Mouse (Mus musculus): ENCODE results near the gene Gm5294. TPM values are rescaled to one million over a fixed set of nuclear protein-coding genes. Genes with fewer than 3 reads are reported as not detected.

Gm5294 gene
- polyA plus RNA-seq, 1 experiment from 2014 or later = not detected

DNA sequence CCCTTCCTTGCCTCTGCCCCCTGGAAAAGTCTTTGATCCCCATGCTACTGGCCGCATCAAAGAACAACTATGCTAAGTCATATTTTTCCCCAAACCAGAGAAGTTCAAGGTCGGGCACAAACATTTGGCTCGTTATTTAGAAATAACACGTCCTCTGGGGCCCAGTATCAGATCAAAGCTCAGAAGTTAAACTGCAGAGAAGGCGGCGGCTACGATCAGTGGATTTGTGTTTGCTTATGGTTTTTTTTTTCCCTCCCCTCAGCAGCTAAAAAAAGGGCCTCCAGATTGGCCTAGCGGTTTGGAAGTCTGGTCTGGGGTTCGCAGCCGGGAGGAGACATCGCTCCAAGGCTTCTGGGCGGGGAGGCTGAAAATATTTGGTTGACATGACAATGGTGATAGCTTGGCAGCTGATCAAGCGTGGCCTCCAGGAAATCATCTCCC is 38.0 kb downstream of the Gm5294 start:
- 87% methylated on average over 10 of the region's 13 CpGs for WGBS (ENCODE audit: missing documents)
- Histone ChIP-seq H3K79me2 (ENCODE audit: inconsistent target) (no peaks in the 10 kb centered on the region), H3K36me3 (ENCODE audit: inconsistent target) (no peaks in the 10 kb centered on the region), H3K27ac (no peak overlapping the region), H3K4me3 (ENCODE audit: inconsistent target) (no peak overlapping the region)

DNA sequence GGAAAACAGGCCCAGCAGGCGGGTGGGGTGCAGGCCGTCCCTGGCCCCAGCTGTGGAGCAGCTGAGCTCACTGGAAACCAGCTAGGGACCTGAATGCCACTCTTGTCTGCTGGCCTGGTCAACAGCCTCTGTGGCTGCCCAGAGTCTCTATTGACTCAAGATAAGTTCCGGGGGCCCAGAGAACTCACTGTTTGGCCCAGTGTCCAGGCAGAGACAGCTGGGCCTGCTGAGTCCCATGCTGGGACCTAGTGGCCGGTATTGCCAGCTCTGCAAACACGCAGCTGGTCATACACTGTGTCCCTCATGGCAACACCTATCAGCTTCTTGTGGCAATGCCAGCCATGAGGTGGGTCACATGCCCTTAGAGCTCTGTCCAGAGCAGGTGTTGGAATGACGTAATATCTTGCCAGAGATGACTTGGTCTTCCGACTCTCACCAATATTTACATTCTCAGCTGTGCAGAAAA is 43.8 kb downstream of the Gm5294 start:
- H3K27ac ChIP-seq = no peak overlapping the region
- H3K79me2 ChIP-seq (ENCODE audit: inconsistent target) = no peaks in the 10 kb centered on the region
- no peaks in the 10 kb centered on the region for H3K36me3 ChIP-seq (ENCODE audit: inconsistent target)
- WGBS (ENCODE audit: missing documents) = 97% methylated on average over 7 of the region's 7 CpGs
- H3K4me3 ChIP-seq (ENCODE audit: inconsistent target) = no peak overlapping the region

DNA sequence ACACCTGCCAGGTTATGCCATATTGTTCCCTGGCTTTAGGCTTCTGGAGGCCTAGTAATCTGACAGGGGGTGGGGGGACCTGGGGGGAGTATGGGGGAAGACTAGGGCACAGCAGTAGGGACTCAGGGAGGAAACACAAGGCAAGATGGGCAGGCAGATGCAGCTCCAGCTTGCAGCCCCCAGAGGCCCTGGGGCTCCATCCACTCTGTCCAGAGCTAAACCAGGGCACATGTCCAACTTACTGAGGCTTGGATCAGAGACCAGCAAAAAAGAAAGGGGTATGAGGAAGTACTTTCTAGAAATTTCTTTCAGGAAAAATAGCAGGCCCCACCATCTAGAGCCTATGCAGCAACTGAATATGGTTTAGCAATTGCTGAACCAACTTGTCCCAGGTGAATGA is 44.3 kb downstream of the Gm5294 start:
- no peaks in the 10 kb centered on the region for H3K36me3 ChIP-seq (ENCODE audit: inconsistent target)
- H3K79me2 ChIP-seq (ENCODE audit: inconsistent target) = no peaks in the 10 kb centered on the region
- H3K27ac ChIP-seq = no peak overlapping the region
- H3K4me3 ChIP-seq (ENCODE audit: inconsistent target) = no peak overlapping the region

DNA sequence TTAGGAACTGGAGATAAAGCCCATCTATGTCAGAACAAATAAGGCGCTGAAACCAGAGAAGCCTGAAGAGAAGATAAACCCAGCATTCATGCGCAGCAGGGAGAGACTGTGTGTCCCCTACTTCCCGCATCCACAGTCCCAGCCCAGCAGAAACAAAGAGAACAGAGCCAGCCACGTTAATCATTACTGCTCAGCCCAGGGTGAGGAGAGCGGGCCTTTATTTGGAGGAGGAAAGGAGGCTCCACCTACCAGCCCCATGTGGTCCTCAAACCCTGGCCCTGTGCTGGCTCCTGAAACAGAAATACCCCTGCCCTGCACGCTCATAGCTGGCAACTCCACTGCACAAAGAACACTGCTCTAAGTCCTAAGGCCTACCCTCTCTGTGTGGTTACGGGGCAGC is 45.0 kb downstream of the Gm5294 start:
- Histone ChIP-seq H3K79me2 (ENCODE audit: inconsistent target) (no peaks in the 10 kb centered on the region), H3K36me3 (ENCODE audit: inconsistent target) (no peaks in the 10 kb centered on the region), H3K27ac (no peak overlapping the region), H3K4me3 (ENCODE audit: inconsistent target) (no peak overlapping the region)
- WGBS (ENCODE audit: missing documents) = 88% methylated on average over 7 of the region's 7 CpGs

DNA sequence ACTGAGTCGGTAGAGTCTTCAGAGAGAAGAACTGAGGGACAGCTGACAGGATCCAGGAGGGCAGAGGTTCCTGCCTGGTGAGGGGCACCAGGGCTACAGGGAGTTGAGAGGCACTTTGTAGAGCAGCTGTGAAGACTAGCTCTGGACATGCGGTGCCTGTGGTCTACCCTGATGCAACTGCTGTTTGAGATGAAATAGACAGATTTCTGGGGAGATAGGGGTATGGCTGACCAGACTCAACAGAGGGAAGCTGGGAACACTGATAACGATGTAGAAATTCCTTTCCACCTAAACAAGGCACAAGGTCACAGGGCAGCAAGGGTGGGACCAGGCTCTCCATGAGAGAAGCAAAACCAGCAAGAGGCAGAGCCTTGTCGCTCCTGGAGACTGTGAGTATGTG is 45.8 kb downstream of the Gm5294 start:
- Histone ChIP-seq H3K27ac (no peak overlapping the region), H3K79me2 (ENCODE audit: inconsistent target) (no peaks in the 10 kb centered on the region), H3K36me3 (ENCODE audit: inconsistent target) (no peaks in the 10 kb centered on the region), H3K4me3 (ENCODE audit: inconsistent target) (no peak overlapping the region)
- WGBS (ENCODE audit: missing documents) = 21% methylated on average over 4 of the region's 4 CpGs

Other genes with a start within 250 kb of the Gm5294 start
- gene Zfp68, start 200.3 kb upstream of the Gm5294 start, polyA plus RNA-seq (2018) = 13.6 to 26.8 TPM (median 19.3 TPM) in 3 replicates
- 3.5 to 5.2 TPM (median 3.9 TPM) in 3 replicates for gene A430033K04Rik, start 197.2 kb upstream of the Gm5294 start, polyA plus RNA-seq (2018)
- 162 to 258 TPM (median 220 TPM) in 3 replicates for gene Fam20c, start 65.6 kb upstream of the Gm5294 start, polyA plus RNA-seq (2018)
- gene Pdgfa, start 177.3 kb downstream of the Gm5294 start, polyA plus RNA-seq (2018) = 6.6 to 17.3 TPM (median 13.6 TPM) in 3 replicates

All from macrophage (primary cell).